Mouse (Mus musculus) embryo, embryonic 11.5 days (tissue): ENCODE data around the gene Olfr839-ps1.

Experiments used
- DNase-seq: peaks from one replicate; pipeline ENCODE4 v3.0.0-alpha.2; 2012; ENCODE audit warnings: low read depth, low spot score

Olfr839-ps1 gene

GRCm38 (mm10) chr9:19177212-19177611 lies at the start of gene Olfr839-ps1:
Olfr839-ps1 (minus strand) TSS chr9:19177312.
- no peak for DNase-seq

GRCm38 (mm10) chr9:19136017-19136416 lies 41.1 kb downstream of the Olfr839-ps1 start, which contains the start of gene Olfr837:
Olfr837 (plus strand) TSS chr9:19136317.
- DNase-seq, result no peak

- DNase-seq, result no peak
Observed at GRCm38 (mm10) chr9:19120082-19120481, 57.0 kb downstream of the Olfr839-ps1 start, which contains the start of gene Olfr836. Olfr836 (plus strand) TSS chr9:19120382.
